Mouse (Mus musculus) lung, embryonic 14.5 days (tissue): ENCODE results near the gene Prrx1. TPM values are rescaled to one million over a fixed set of nuclear protein-coding genes. Genes with fewer than 3 reads are reported as not detected.
A peak's percentile ranks its signal among the peaks of the same experiment; 100 is the strongest.

ENCODE experiments used
- ATAC-seq: fragments of 200-750 bp; cut with Nextera tagmentation; 2 replicates; pipeline ENCODE4 v1.8.0; 2017; ENCODE audit warnings: mild to moderate bottlenecking, moderate TSS enrichment, moderate library complexity; ENCODE audit not compliant: insufficient read depth
- DNase-seq: peaks from one replicate; pipeline ENCODE4 v3.0.0-alpha.2; 2015
- H3K27ac ChIP-seq: fragments of 300-500 bp; sonication (generic); 2 replicates; pipeline ENCODE4 v1.5.1; 2014; ENCODE audit warnings: low read depth, mild to moderate bottlenecking, moderate library complexity
- H3K27me3 ChIP-seq: fragments of 300-500 bp; sonication (generic); 2 replicates; pipeline ENCODE4 v1.6.1; 2014; ENCODE audit warnings: low read length, control low read depth; ENCODE audit not compliant: insufficient read depth
- H3K36me3 ChIP-seq: fragments of 300-500 bp; sonication (generic); 2 replicates; pipeline ENCODE4 v1.6.1; 2014; ENCODE audit warnings: control low read depth; ENCODE audit not compliant: insufficient read depth
- H3K4me1 ChIP-seq: fragments of 300-500 bp; sonication (generic); 2 replicates; pipeline ENCODE4 v1.6.1; 2014; ENCODE audit warnings: antibody characterized with exemption, control low read depth; ENCODE audit not compliant: insufficient read depth
- H3K4me2 ChIP-seq: fragments of 300-500 bp; sonication (generic); 2 replicates; pipeline ENCODE4 v1.6.1; 2014; ENCODE audit warnings: mild to moderate bottlenecking
- H3K4me3 ChIP-seq: fragments of 300-500 bp; sonication (generic); 2 replicates; pipeline ENCODE4 v1.5.1; 2014; ENCODE audit warnings: low read depth, low read length
- H3K9ac ChIP-seq: fragments of 300-500 bp; sonication (generic); 2 replicates; pipeline ENCODE4 v1.6.1; 2014
- H3K9me3 ChIP-seq: fragments of 300-500 bp; sonication (generic); 2 replicates; pipeline ENCODE4 v1.6.1; 2016; ENCODE audit warnings: low read depth, low read length, control low read depth
- CTCF ChIP-seq: IDR thresholded peaks from 2 replicates; pipeline ENCODE4 v1.5.1; 2016; ENCODE audit warnings: antibody characterized with exemption, low read depth
- WGBS: fragments of 180-500 bp; shearing (Covaris S2); extraction: QIAGEN DNeasy Blood & Tissue Kit; methylation state at CpG from one replicate; pipeline ENCODE4 v1.1.7; 2014; 5-methylcytosine and 5-hydroxymethylcytosine counted together
- polyA plus RNA-seq: library from polyadenylated mRNA; unstranded; fragments of >200 nt; fragmentation: Nextera tagmentation; extraction: Ambion mirVana; gene quantifications from 2 replicates; pipeline ENCODE4 v1.2.1, GENCODE M21; 2014

Prrx1 gene
- polyA plus RNA-seq, 1 experiment from 2014 or later, result 7.7 TPM

DNA sequence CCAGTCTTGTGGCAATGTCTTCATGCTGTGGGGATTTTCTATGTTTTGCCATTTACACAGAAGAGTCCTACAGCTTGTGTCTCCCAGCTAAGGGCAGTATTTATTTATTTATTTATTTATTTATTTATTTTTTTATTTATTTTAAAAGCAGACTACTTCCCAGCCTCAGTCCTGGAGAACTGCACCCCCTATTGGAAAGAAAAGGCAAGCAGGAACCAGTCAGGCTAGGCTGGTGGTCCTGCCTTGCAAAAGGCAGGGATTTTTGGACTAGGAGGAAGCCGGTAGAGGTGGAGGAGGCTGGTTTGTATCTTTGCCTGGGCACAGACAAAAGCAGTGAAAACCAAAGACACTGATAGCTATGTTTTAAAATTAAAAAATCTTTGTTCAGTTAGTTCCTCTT, 7.6 kb downstream of the Prrx1 start:
- H3K4me1 ChIP-seq, result no peaks in the 10 kb centered on the region
- no peak overlapping the region for H3K9ac ChIP-seq
- ATAC-seq (no peak), DNase-seq (no peak)
- H3K9me3 ChIP-seq, result no peaks in the 10 kb centered on the region
- peak; percentile 25; the same call in 1 of the 2 replicates for TF ChIP-seq CTCF
- 44% methylated on average over 1 of the region's 1 CpGs for WGBS
- H3K4me3 ChIP-seq, result no peak overlapping the region
- no peak overlapping the region for H3K4me2 ChIP-seq
- no peaks in the 10 kb centered on the region for H3K36me3 ChIP-seq
- peaks cover 31% of the 10 kb centered on the region for H3K27me3 ChIP-seq
- H3K27ac ChIP-seq, result no peak overlapping the region

- Histone ChIP-seq H3K36me3 (no peaks in the 10 kb centered on the region), H3K9ac (no peak overlapping the region)
- WGBS, result 91% methylated on average over 3 of the region's 3 CpGs
These were observed 8.7 kb downstream of the Prrx1 start for GRCm38 (mm10) chr1:163304837-163305236.

DNA sequence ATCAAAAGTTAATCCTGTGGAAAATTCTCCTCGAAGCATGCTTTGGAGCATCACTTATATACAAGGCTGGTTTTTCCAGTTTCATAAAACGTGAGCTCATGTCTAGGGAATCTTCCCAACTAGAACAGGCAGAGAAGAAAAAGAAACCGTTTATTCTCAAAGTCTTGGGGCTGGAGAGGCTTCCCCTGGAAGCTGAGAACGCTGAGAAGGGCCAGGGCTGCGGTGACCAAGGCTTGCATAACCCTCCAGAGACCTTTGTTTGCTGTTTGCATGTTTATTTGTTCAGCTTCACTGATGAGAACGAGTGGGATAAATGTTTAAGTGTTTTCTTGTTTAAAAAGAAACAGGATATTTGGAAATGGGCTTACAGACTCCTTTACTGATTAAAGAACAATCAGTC, 11.2 kb downstream of the Prrx1 start:
- H3K9ac ChIP-seq, result no peak overlapping the region
- H3K4me3 ChIP-seq, result no peak overlapping the region
- H3K4me1 ChIP-seq, result no peaks in the 10 kb centered on the region
- 13% methylated on average over 6 of the region's 6 CpGs for WGBS
- no peak overlapping the region for H3K27ac ChIP-seq
- H3K36me3 ChIP-seq, result no peaks in the 10 kb centered on the region
- no peak for TF ChIP-seq CTCF
- no peak for DNase-seq
- no peak overlapping the region for H3K4me2 ChIP-seq
- ATAC-seq, result no peak
- no peaks in the 10 kb centered on the region for H3K9me3 ChIP-seq
- H3K27me3 ChIP-seq, result peaks cover under 1% of the 10 kb centered on the region; the same call in 1 of the 2 replicates

More at GRCm38 (mm10) chr1:163304837-163305236, 8.7 kb downstream of the Prrx1 start:
- Histone ChIP-seq H3K9me3 (no peaks in the 10 kb centered on the region), H3K27ac (no peak overlapping the region), H3K4me1 (no peaks in the 10 kb centered on the region), H3K4me3 (no peak overlapping the region), H3K4me2 (no peak overlapping the region), H3K27me3 (peaks cover 22% of the 10 kb centered on the region)
- DNase-seq (no peak), ATAC-seq (no peak)
- no peak for TF ChIP-seq CTCF

DNA sequence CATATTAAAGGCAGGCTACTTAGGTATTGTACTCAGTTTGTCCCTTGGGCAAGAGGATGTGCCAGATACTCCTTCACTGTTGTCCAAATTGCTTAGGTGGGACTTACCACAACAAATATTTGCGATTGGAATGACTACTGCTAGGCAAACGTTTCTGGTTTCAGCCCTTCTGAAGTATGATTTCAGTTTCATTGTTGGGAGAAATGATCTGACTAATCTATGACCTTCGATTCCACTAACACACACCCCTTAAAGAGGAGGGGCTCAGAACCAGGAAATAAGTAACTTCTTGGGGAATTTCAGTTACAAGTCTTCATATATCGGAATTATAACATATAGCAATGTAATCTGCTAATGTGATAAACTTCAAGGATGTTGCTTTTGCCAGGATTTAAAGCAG, 20.4 kb downstream of the Prrx1 start:
- no peak overlapping the region for H3K4me2 ChIP-seq
- H3K27me3 ChIP-seq, result no peaks in the 10 kb centered on the region
- no peak overlapping the region for H3K4me3 ChIP-seq
- no peaks in the 10 kb centered on the region for H3K36me3 ChIP-seq
- no peaks in the 10 kb centered on the region for H3K4me1 ChIP-seq
- no peak overlapping the region for H3K27ac ChIP-seq
- ATAC-seq, result no peak
- no peak overlapping the region for H3K9ac ChIP-seq
- DNase-seq, result no peak
- H3K9me3 ChIP-seq, result no peaks in the 10 kb centered on the region
- TF ChIP-seq CTCF, result no peak
- 82% methylated on average over 4 of the region's 4 CpGs for WGBS

DNA sequence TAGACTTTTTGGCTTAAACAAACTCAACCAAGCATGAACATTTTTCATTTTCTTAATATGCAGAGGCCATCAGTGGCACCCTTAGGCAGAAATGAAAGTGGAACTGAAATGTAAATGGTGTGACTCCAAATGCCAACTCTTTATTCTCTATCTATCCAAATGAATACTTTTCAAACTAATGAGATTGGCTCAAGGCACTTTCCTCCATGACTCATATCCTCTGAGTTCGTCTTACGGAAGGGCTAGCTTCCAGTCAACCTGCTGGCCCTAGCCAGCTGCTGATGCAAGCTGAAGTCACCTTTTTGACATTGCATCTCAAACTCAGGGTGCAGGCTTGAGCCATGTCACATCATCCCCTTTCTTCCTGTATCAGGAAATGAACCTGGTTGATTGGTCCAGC, 21.6 kb downstream of the Prrx1 start:
- Histone ChIP-seq H3K27me3 (no peaks in the 10 kb centered on the region), H3K36me3 (no peaks in the 10 kb centered on the region), H3K27ac (no peak overlapping the region), H3K4me2 (no peak overlapping the region), H3K9me3 (no peaks in the 10 kb centered on the region), H3K9ac (no peak overlapping the region), H3K4me1 (no peaks in the 10 kb centered on the region), H3K4me3 (no peak overlapping the region)
- DNase-seq (no peak), ATAC-seq (no peak)
- no peak for TF ChIP-seq CTCF
- WGBS, result 86% methylated on average over 2 of the region's 2 CpGs

- ATAC-seq, result no peak
These were observed 24.4 kb downstream of the Prrx1 start for GRCm38 (mm10) chr1:163289131-163289530.

GRCm38 (mm10) chr1:163285539-163285938, 28.0 kb downstream of the Prrx1 start:
- peak; percentile 14 for DNase-seq
- H3K9me3 ChIP-seq, result no peaks in the 10 kb centered on the region

More at GRCm38 (mm10) chr1:163289131-163289530, 24.4 kb downstream of the Prrx1 start:
- Histone ChIP-seq H3K4me1 (no peaks in the 10 kb centered on the region), H3K4me3 (no peak overlapping the region), H3K9me3 (no peaks in the 10 kb centered on the region), H3K4me2 (no peak overlapping the region), H3K27ac (no peak overlapping the region), H3K36me3 (no peaks in the 10 kb centered on the region), H3K9ac (no peak overlapping the region), H3K27me3 (no peaks in the 10 kb centered on the region)
- DNase-seq, result no peak
- TF ChIP-seq CTCF, result no peak
- 74% methylated on average over 7 of the region's 7 CpGs for whole genome bisulfite sequencing

GRCm38 (mm10) chr1:163285136-163285535, 28.4 kb downstream of the Prrx1 start:
- Histone ChIP-seq H3K4me1 (no peaks in the 10 kb centered on the region; the same call in 1 of the 2 replicates), H3K9ac (no peak overlapping the region), H3K4me2 (no peak overlapping the region), H3K27ac (no peak overlapping the region), H3K36me3 (no peaks in the 10 kb centered on the region), H3K9me3 (no peaks in the 10 kb centered on the region), H3K27me3 (no peaks in the 10 kb centered on the region), H3K4me3 (no peak overlapping the region)
- no peak for TF ChIP-seq CTCF
- no peak; the same call in 1 of the 2 replicates for ATAC-seq
- no peak for DNase-seq
- WGBS, result 12% methylated on average over 3 of the region's 3 CpGs

More at GRCm38 (mm10) chr1:163285539-163285938, 28.0 kb downstream of the Prrx1 start:
- no peak for ATAC-seq
- no peaks in the 10 kb centered on the region for H3K36me3 ChIP-seq
- H3K27me3 ChIP-seq, result no peaks in the 10 kb centered on the region
- H3K9ac ChIP-seq, result no peak overlapping the region
- TF ChIP-seq CTCF, result no peak
- H3K27ac ChIP-seq, result no peak overlapping the region
- no peak overlapping the region for H3K4me3 ChIP-seq
- H3K4me2 ChIP-seq, result no peak overlapping the region
- H3K4me1 ChIP-seq, result no peaks in the 10 kb centered on the region; the same call in 1 of the 2 replicates
- 23% methylated on average over 1 of the region's 1 CpGs for WGBS
